Mouse (Mus musculus): Measurements from ENCODE around the gene Dgkz. TPM values are rescaled to one million over a fixed set of nuclear protein-coding genes. Genes with fewer than 3 reads are reported as not detected.

The Dgkz gene
- polyA plus RNA-seq, 1 experiment from 2014 or later: 85.9 TPM

GRCm38 (mm10) chr2:92014248-92014647 is 38.6 kb upstream of the Dgkz start:
- WGBS: 70% methylated on average over 6 of the region's 6 CpGs
- H3K4me1 ChIP-seq (replicated peaks; ENCODE audit: control insufficient read depth, insufficient read depth, low read length): peaks cover 14% of the 10 kb centered on the region
- H3K4me3 ChIP-seq (ENCODE audit: low read depth, low read length): no peak overlapping the region
- no peak overlapping the region for H3K4me2 ChIP-seq
- H3K27me3 ChIP-seq (replicated peaks; ENCODE audit: control insufficient read depth, insufficient read depth, low read length): no peaks in the 10 kb centered on the region
- ATAC-seq (replicated peaks; ENCODE audit: low FRiP score) (no peak), DNase-seq (ENCODE audit: low spot score) (no peak)
- no peak overlapping the region for H3K9ac ChIP-seq (ENCODE audit: low read depth, low read length)
- no peak overlapping the region for H3K27ac ChIP-seq (ENCODE audit: low read depth, low read length)
- no peaks in the 10 kb centered on the region for H3K36me3 ChIP-seq (ENCODE audit: control insufficient read depth, insufficient read depth, low read length)
- no peaks in the 10 kb centered on the region for H3K9me3 ChIP-seq (ENCODE audit: control insufficient read depth, low read length)

GRCm38 (mm10) chr2:92012768-92013445 is 37.2 kb upstream of the Dgkz start:
- Histone ChIP-seq H3K27me3 (replicated peaks; ENCODE audit: control insufficient read depth, insufficient read depth, low read length) (no peaks in the 10 kb centered on the region), H3K4me1 (replicated peaks; ENCODE audit: control insufficient read depth, insufficient read depth, low read length) (peaks cover 19% of the 10 kb centered on the region), H3K4me3 (ENCODE audit: low read depth, low read length) (no peak overlapping the region), H3K27ac (ENCODE audit: low read depth, low read length) (no peak overlapping the region), H3K36me3 (ENCODE audit: control insufficient read depth, insufficient read depth, low read length) (no peaks in the 10 kb centered on the region), H3K4me2 (no peak overlapping the region), H3K9ac (ENCODE audit: low read depth, low read length) (no peak overlapping the region), H3K9me3 (ENCODE audit: control insufficient read depth, low read length) (no peaks in the 10 kb centered on the region)
- WGBS: 38% methylated on average over 8 of the region's 8 CpGs
- ATAC-seq (replicated peaks; ENCODE audit: low FRiP score) (no peak), DNase-seq (ENCODE audit: low spot score) (no peak)

GRCm38 (mm10) chr2:92011424-92012353 is 36.0 kb upstream of the Dgkz start:
- H3K9me3 ChIP-seq (ENCODE audit: control insufficient read depth, low read length): no peaks in the 10 kb centered on the region
- peaks cover 28% of the 10 kb centered on the region for H3K4me1 ChIP-seq (replicated peaks; ENCODE audit: control insufficient read depth, insufficient read depth, low read length)
- no peak overlapping the region for H3K27ac ChIP-seq (ENCODE audit: low read depth, low read length)
- no peak for ATAC-seq (replicated peaks; ENCODE audit: low FRiP score)
- 78% methylated on average over 12 of the region's 12 CpGs for WGBS
- no peak for DNase-seq (ENCODE audit: low spot score)
- no peak overlapping the region for H3K9ac ChIP-seq (ENCODE audit: low read depth, low read length)
- H3K4me3 ChIP-seq (ENCODE audit: low read depth, low read length): no peak overlapping the region
- no peaks in the 10 kb centered on the region for H3K36me3 ChIP-seq (ENCODE audit: control insufficient read depth, insufficient read depth, low read length)
- no peaks in the 10 kb centered on the region for H3K27me3 ChIP-seq (replicated peaks; ENCODE audit: control insufficient read depth, insufficient read depth, low read length)
- no peak overlapping the region for H3K4me2 ChIP-seq

GRCm38 (mm10) chr2:92008623-92009404 is 33.1 kb upstream of the Dgkz start:
- Histone ChIP-seq H3K4me1 (replicated peaks; ENCODE audit: control insufficient read depth, insufficient read depth, low read length) (peaks cover 32% of the 10 kb centered on the region), H3K9ac (ENCODE audit: low read depth, low read length) (peak overlapping the region; percentile 73), H3K27me3 (replicated peaks; ENCODE audit: control insufficient read depth, insufficient read depth, low read length) (no peaks in the 10 kb centered on the region), H3K4me3 (ENCODE audit: low read depth, low read length) (peak overlapping the region; percentile 61), H3K4me2 (peak overlapping the region; percentile 95), H3K9me3 (ENCODE audit: control insufficient read depth, low read length) (no peaks in the 10 kb centered on the region), H3K27ac (ENCODE audit: low read depth, low read length) (peak overlapping the region; percentile 76; the same call in 1 of the 2 replicates), H3K36me3 (ENCODE audit: control insufficient read depth, insufficient read depth, low read length) (no peaks in the 10 kb centered on the region)
- no peak for DNase-seq (ENCODE audit: low spot score)
- WGBS: 5% methylated on average over 20 of the region's 20 CpGs
- peak; percentile 29 for ATAC-seq (replicated peaks; ENCODE audit: low FRiP score)

GRCm38 (mm10) chr2:92007933-92008622 is 32.4 kb upstream of the Dgkz start:
- no peaks in the 10 kb centered on the region for H3K9me3 ChIP-seq (ENCODE audit: control insufficient read depth, low read length)
- DNase-seq (ENCODE audit: low spot score): peak; percentile 95
- peak overlapping the region; percentile 95 for H3K4me2 ChIP-seq
- peaks cover 26% of the 10 kb centered on the region for H3K4me1 ChIP-seq (replicated peaks; ENCODE audit: control insufficient read depth, insufficient read depth, low read length)
- peak overlapping the region; percentile 61 for H3K4me3 ChIP-seq (ENCODE audit: low read depth, low read length)
- no peaks in the 10 kb centered on the region for H3K27me3 ChIP-seq (replicated peaks; ENCODE audit: control insufficient read depth, insufficient read depth, low read length)
- peak overlapping the region; percentile 73 for H3K9ac ChIP-seq (ENCODE audit: low read depth, low read length)
- no peaks in the 10 kb centered on the region for H3K36me3 ChIP-seq (ENCODE audit: control insufficient read depth, insufficient read depth, low read length)
- H3K27ac ChIP-seq (ENCODE audit: low read depth, low read length): peak overlapping the region; percentile 76
- peak; percentile 97 for ATAC-seq (replicated peaks; ENCODE audit: low FRiP score)
- WGBS: 0% methylated on average over 33 of the region's 34 CpGs

GRCm38 (mm10) chr2:92006983-92007921 is 31.6 kb upstream of the Dgkz start:
- Histone ChIP-seq H3K4me1 (replicated peaks; ENCODE audit: control insufficient read depth, insufficient read depth, low read length) (peaks cover 22% of the 10 kb centered on the region), H3K9me3 (ENCODE audit: control insufficient read depth, low read length) (no peaks in the 10 kb centered on the region), H3K9ac (ENCODE audit: low read depth, low read length) (peak overlapping the region; percentile 60), H3K27ac (ENCODE audit: low read depth, low read length) (peak overlapping the region; percentile 76; the same call in 1 of the 2 replicates), H3K4me2 (peak overlapping the region; percentile 95), H3K27me3 (replicated peaks; ENCODE audit: control insufficient read depth, insufficient read depth, low read length) (no peaks in the 10 kb centered on the region), H3K4me3 (ENCODE audit: low read depth, low read length) (peak overlapping the region; percentile 61), H3K36me3 (ENCODE audit: control insufficient read depth, insufficient read depth, low read length) (no peaks in the 10 kb centered on the region)
- ATAC-seq (replicated peaks; ENCODE audit: low FRiP score): peak; percentile 51
- peak; percentile 76 for DNase-seq (ENCODE audit: low spot score)
- 2% methylated on average over 28 of the region's 28 CpGs for WGBS

GRCm38 (mm10) chr2:92006491-92006890 is 30.8 kb upstream of the Dgkz start:
- H3K4me1 ChIP-seq (replicated peaks; ENCODE audit: control insufficient read depth, insufficient read depth, low read length): peaks cover 21% of the 10 kb centered on the region
- H3K27ac ChIP-seq (ENCODE audit: low read depth, low read length): no peak overlapping the region
- H3K4me2 ChIP-seq: peak overlapping the region; percentile 95
- 46% methylated on average over 6 of the region's 6 CpGs for WGBS
- DNase-seq (ENCODE audit: low spot score) (no peak), ATAC-seq (replicated peaks; ENCODE audit: low FRiP score) (no peak)
- no peaks in the 10 kb centered on the region for H3K36me3 ChIP-seq (ENCODE audit: control insufficient read depth, insufficient read depth, low read length)
- no peaks in the 10 kb centered on the region for H3K9me3 ChIP-seq (ENCODE audit: control insufficient read depth, low read length)
- H3K9ac ChIP-seq (ENCODE audit: low read depth, low read length): no peak overlapping the region
- H3K4me3 ChIP-seq (ENCODE audit: low read depth, low read length): peak overlapping the region; percentile 61
- H3K27me3 ChIP-seq (replicated peaks; ENCODE audit: control insufficient read depth, insufficient read depth, low read length): no peaks in the 10 kb centered on the region
